Mouse (Mus musculus): ENCODE data around the gene Gm11099.

The Gm11099 gene

DNA sequence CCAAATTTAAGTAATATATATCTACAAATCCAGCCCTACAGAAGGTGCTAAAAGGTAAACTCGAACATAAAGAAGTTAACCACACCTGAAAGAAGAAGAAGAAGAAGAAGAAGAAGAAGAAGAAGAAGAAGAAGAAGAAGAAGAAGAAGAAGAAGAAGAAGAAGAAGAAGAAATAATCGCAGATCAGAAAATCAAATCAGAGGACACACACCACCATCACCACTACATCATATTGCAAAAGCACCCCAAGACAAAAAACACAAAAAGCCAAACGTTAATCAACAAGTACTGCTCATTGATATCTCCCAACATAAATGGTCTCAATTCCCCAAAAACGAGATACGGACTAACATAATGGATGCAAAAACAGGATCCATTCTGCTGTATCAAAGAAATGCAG is at the start of gene Gm11099:
Gm11099 (plus strand) TSS at position 301 of the 400 bp plus-strand sequence.
- DNase-seq = no peak

GRCm38 (mm10) chr2:58812941-58813340 is 46.3 kb upstream of the Gm11099 start:
- DNase-seq = no peak

DNA sequence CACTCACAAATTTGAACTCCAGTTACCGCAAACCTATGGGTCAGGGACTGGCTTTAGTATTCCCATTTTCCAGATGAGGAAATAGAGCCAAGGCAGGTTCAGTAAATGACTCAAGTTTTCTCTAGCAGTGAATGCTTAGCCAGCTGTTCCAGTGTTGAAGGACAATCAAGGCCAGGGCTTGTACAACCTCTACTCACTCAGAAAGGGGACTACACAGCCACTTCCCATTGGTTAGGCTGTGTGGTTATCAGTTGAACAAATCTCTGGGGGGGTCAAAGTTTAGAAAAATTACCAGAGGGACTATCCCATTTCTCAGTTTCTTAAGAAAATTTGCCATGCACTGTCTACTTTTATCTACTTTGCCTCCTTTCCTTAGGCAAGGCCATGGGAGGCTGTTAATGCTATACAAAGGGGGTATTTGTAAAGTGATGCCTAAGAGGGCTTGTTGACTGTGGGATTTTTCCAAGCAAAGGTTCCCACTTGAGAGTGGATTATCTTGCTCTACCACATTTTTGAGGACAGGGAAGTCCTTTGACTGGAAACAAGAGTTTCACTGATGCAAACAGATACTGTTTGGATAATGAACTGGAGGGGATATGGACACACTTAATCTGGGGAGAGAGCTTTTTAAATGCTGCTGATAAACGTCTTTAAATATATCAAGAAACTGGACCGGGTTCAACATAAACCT is 30.2 kb upstream of the Gm11099 start:
- no peak for DNase-seq

DNA sequence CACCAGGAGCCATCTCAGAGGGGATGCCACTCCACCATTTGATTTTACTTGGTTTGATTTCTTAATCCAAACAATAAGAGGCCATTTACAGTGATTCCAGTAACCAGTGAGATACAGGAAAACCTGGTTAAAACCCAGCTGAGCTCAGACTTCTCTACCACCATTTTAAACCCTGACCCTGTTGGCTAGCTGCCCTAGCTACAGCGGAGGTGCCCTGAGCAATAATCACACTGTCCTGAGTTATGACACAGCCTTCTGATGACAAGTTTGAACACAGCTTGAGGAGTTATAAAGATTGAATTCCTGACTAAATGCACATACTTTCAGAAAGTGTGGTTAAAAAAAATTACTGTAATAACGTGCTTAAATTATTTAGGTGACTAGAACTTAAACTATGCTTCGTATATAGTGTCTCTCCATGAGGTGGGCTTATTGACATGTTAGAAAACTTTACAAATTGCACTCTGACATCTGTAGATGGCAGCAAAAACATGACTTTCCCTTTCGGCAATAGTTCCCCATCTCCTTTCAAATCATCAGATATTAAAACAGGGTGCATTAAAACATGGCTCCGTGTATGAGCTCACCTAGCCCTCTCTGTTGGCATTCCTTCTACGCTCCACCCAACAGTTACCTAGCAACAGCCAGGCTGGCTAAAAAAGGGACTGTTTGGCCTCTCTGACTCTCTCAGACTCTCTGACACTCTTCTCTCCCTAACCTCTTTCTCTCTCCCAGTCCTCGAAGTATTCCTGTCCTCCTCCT is 29.1 kb upstream of the Gm11099 start:
- DNase-seq = no peak

GRCm38 (mm10) chr2:58832253-58832980 is 26.8 kb upstream of the Gm11099 start:
- DNase-seq = no peak

DNA sequence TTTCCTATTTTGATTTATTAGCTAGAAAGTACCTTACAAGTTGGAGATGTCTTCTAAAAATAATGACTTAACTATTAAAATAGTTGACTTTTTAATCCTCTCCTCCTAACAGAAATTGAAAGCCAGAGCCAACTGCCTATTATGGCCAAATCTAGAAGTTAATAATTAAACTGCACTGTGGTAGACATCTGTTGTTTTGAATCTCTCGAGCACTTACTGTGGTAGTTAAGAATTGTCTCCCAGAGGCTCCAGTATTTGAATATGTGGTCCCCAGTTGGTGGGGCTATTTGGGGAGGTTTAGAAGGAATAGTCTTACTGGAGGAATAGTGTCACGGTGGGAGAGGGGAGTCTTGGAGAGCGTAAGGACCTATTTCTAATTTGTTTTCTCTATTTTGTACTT is 18.2 kb upstream of the Gm11099 start:
- DNase-seq = no peak

DNA sequence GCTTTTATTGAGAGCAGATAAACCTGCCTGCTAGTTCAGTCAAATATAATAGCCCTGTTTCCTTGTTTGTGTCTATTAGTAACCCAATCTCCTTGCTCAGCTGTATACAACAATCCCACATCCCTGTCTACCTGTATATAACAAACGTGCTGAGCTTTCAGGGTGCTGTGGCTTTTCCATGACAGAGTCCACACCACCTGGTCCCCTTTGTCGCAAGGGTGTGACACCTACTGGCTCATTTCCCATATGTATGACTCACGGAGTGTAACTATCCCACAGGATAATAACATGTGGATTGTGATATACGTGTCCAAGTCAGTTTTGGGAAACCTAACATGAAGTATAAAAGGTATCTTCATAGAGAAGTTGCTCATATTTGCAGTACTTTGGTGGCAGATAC is 16.8 kb upstream of the Gm11099 start:
- DNase-seq = no peak

DNA sequence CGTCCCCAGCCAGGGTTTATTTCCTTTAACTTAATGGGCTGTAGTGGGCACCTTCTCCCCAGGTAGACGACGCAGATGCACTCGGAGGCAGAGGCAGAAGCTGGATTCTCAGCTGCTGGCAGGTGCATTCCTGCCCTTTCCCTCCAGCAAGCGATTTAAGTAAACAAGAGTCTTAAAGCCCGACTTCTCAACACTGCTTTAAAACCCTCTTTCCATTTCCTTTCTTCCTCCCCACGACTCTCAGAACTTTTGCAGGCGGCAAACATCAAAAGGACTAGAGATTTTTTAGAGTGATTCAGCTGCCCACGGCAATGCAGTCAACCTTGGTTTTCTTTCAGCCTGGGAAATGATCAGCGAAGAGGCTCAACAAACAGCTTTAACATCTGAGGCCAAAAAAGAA is 14.7 kb upstream of the Gm11099 start:
- DNase-seq = peak; percentile 24

DNA sequence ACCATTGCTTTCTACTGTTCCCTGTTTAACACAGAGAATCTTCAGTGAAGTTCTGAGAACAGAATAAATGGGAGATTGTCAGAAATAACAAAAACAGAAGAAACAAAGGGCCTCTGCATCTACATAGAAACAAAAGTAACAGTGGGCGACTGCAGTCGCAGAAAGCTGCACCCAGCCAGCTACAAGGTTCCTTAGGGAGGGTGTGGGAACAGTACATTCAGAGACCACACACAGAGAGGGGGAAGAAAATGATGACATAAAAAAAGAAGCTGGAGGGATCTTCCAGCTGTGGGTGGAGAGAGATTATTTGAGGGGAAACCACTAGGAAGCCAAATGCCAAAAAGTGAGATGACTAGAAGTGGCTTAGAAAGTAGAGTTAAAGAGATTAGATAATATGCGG is 20.6 kb downstream of the Gm11099 start:
- DNase-seq = no peak

DNA sequence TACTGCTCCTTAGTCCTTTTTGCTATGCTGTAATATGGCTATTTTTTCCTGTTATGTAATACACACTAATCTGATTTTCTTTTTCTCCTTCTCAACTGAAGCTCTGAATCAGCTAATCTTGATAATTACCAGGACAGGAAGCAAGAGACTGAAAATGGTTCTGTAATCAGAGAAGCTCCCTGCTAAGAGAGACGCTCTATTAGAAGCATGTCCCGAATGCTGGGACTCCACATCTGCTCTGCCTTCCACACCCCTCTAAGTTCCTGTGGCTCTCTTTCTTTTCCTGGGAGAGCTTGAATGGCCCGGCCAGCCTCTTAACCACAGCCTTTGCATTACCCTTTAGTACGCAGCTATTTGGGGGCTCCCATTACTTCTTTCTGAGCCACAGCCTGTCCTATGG is 45.8 kb downstream of the Gm11099 start:
- no peak for DNase-seq

DNA sequence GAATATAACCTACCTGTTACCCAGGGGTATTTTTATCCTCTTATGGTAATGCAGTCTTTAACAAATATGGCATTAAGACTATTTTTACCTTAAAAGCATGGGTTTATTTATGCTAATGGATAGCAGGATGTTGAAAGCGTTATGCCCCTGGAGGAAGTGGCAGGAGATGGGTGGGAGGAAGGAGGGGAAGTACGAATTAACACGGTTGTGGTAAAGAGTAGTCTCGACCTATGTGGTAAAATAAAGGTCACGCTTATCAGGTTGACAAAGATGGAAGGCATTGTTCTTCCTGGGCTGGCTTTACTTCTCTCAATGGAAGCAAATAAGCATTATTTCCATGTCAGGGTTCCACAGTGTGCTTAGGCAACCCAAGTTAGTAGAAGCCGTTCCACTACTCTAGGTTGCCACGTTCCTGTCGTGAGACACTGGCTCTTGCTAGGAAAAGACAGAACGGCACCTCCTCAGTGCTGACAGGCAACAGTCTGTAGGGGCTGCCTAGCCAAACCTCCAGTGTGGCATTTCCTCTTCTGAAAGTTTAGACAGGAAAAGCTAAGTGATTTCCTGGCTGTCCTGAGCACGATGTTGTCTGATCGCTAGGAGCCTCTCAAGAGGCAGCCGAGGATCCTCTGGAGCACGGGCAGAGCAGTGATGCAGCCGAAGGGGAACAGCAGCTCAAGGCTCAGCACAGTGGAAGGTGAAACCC is 47.7 kb downstream of the Gm11099 start:
- peak; percentile 23 for DNase-seq

DNA sequence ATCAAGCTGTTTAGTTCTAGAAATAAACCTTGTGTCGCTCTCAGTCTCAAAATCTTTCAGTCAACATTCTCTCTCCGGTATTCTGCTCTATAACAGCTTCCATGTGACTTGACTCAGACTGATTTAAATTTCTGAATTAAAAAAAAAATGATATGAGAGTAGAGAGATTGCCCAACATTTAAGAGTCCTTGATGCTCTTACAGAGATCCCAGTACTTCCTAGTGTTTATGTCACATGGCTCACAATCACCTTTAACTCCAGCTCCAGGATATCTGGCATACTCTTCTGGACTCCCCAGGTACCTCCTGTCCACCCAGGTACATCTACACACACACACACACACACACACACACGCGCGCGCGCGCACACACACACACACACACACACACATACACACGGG is 53.1 kb downstream of the Gm11099 start:
- DNase-seq = no peak

- DNase-seq = no peak
Measured at GRCm38 (mm10) chr2:58918351-58918750, 59.1 kb downstream of the Gm11099 start.

DNA sequence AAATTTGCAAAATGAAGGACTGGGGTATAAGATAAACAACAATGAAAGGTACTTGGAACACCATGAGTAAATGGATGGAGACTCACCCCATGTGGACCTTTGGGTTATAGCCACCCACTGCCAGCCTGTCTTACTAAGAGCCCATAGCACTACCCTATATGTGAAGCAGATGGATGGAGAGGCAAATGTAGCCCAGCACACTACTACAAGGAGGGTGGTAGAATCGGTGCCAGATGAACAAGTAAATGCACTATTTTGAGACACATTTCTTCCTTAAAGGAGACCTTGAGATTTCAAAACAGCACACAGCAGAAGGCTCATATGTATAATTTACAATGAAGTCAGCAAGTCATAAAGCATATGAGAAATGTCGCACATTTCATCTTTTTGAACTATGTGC is 66.3 kb downstream of the Gm11099 start:
- DNase-seq = no peak

GRCm38 (mm10) chr2:58941361-58941760 is 82.1 kb downstream of the Gm11099 start:
- no peak for DNase-seq

GRCm38 (mm10) chr2:58948796-58949195 is 89.6 kb downstream of the Gm11099 start:
- no peak for DNase-seq

DNA sequence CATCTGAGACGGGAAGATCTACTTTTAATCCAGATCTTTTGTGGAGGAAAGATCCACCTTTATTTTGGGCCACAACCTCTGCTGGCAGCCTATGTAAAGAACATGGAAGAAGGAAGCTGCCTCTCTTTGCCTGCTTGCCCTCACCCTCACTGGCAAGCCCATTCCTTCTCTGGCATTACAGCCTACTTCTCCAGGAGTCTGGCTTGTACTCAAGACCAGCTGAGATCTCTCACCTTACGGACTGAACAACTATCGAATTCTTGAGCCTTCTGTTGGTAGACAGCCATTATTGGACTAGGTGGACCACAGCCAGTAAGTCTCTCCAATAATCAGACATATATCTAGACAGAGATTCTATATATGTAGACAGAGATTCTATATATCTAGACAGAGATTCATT is 92.9 kb downstream of the Gm11099 start:
- DNase-seq = no peak

- no peak for DNase-seq
Measured at GRCm38 (mm10) chr2:58956351-58956750, 97.1 kb downstream of the Gm11099 start.

GRCm38 (mm10) chr2:58956770-58957300 is 97.6 kb downstream of the Gm11099 start:
- DNase-seq = no peak

All from thymus, postnatal 14 days (tissue).